Mouse (Mus musculus): ENCODE measurements around the gene Cdnf. TPM values are rescaled to one million over a fixed set of nuclear protein-coding genes. Genes with fewer than 3 reads are reported as not detected.

Gene Cdnf
- polyA plus RNA-seq, 1 experiment from 2014 or later: 0.30 TPM

GRCm38 (mm10) chr2:3499543-3499942 lies 13.3 kb upstream of the Cdnf start:
- no peak overlapping the region for H3K9ac ChIP-seq (ENCODE audit: low read length)
- no peak overlapping the region for H3K4me3 ChIP-seq (ENCODE audit: low read depth, low read length)
- no peaks in the 10 kb centered on the region for H3K4me1 ChIP-seq (ENCODE audit: control insufficient read depth, insufficient read depth, low read length)
- no peak overlapping the region for H3K27ac ChIP-seq (ENCODE audit: low read depth, low read length)
- H3K4me2 ChIP-seq (ENCODE audit: low read length): no peak overlapping the region
- H3K9me3 ChIP-seq (replicated peaks; ENCODE audit: control insufficient read depth, low read length): no peaks in the 10 kb centered on the region
- DNase-seq (ENCODE audit: low spot score) (no peak), ATAC-seq (no peak)
- H3K36me3 ChIP-seq (ENCODE audit: control insufficient read depth, insufficient read depth, low read length): peaks cover 70% of the 10 kb centered on the region
- WGBS: 92% methylated on average over 6 of the region's 6 CpGs
- no peaks in the 10 kb centered on the region for H3K27me3 ChIP-seq (replicated peaks; ENCODE audit: control insufficient read depth, insufficient read depth, low read length)

- H3K36me3 ChIP-seq (ENCODE audit: control insufficient read depth, insufficient read depth, low read length): peaks cover 70% of the 10 kb centered on the region
- H3K27ac ChIP-seq (ENCODE audit: low read depth, low read length): no peak overlapping the region
- DNase-seq (ENCODE audit: low spot score): no peak
- no peaks in the 10 kb centered on the region for H3K9me3 ChIP-seq (replicated peaks; ENCODE audit: control insufficient read depth, low read length)
- 95% methylated on average over 5 of the region's 5 CpGs for WGBS
- no peak overlapping the region for H3K4me2 ChIP-seq (ENCODE audit: low read length)
- H3K27me3 ChIP-seq (replicated peaks; ENCODE audit: control insufficient read depth, insufficient read depth, low read length): no peaks in the 10 kb centered on the region
- no peak overlapping the region for H3K9ac ChIP-seq (ENCODE audit: low read length)
- no peak overlapping the region for H3K4me3 ChIP-seq (ENCODE audit: low read depth, low read length)
- no peaks in the 10 kb centered on the region for H3K4me1 ChIP-seq (ENCODE audit: control insufficient read depth, insufficient read depth, low read length)
- ATAC-seq: no peak
Measured at GRCm38 (mm10) chr2:3500886-3501285, 11.9 kb upstream of the Cdnf start.

GRCm38 (mm10) chr2:3512076-3512475 lies 754 bp upstream of the Cdnf start:
- peak overlapping the region; percentile 92 for H3K9ac ChIP-seq (ENCODE audit: low read length)
- H3K4me2 ChIP-seq (ENCODE audit: low read length): peak overlapping the region; percentile 95
- peaks cover 36% of the 10 kb centered on the region for H3K36me3 ChIP-seq (ENCODE audit: control insufficient read depth, insufficient read depth, low read length)
- ATAC-seq: no peak
- H3K27me3 ChIP-seq (replicated peaks; ENCODE audit: control insufficient read depth, insufficient read depth, low read length): no peaks in the 10 kb centered on the region
- H3K9me3 ChIP-seq (replicated peaks; ENCODE audit: control insufficient read depth, low read length): no peaks in the 10 kb centered on the region
- H3K4me1 ChIP-seq (ENCODE audit: control insufficient read depth, insufficient read depth, low read length): peaks cover 13% of the 10 kb centered on the region
- under 1% methylated on average over 15 of the region's 15 CpGs for WGBS
- peak overlapping the region; percentile 78 for H3K4me3 ChIP-seq (ENCODE audit: low read depth, low read length)
- DNase-seq (ENCODE audit: low spot score): peak; percentile 28
- H3K27ac ChIP-seq (ENCODE audit: low read depth, low read length): peak overlapping the region; percentile 68

- Histone ChIP-seq H3K9ac (ENCODE audit: low read length) (no peak overlapping the region), H3K9me3 (replicated peaks; ENCODE audit: control insufficient read depth, low read length) (no peaks in the 10 kb centered on the region), H3K4me2 (ENCODE audit: low read length) (no peak overlapping the region), H3K4me1 (ENCODE audit: control insufficient read depth, insufficient read depth, low read length) (no peaks in the 10 kb centered on the region), H3K4me3 (ENCODE audit: low read depth, low read length) (no peak overlapping the region), H3K36me3 (ENCODE audit: control insufficient read depth, insufficient read depth, low read length) (no peaks in the 10 kb centered on the region), H3K27me3 (replicated peaks; ENCODE audit: control insufficient read depth, insufficient read depth, low read length) (no peaks in the 10 kb centered on the region), H3K27ac (ENCODE audit: low read depth, low read length) (no peak overlapping the region)
- DNase-seq (ENCODE audit: low spot score): no peak
- WGBS: 88% methylated on average over 4 of the region's 4 CpGs
- ATAC-seq: no peak
Measured at GRCm38 (mm10) chr2:3522558-3522957, 9.7 kb downstream of the Cdnf start.

- H3K4me3 ChIP-seq (ENCODE audit: low read depth, low read length): no peak overlapping the region
- H3K4me2 ChIP-seq (ENCODE audit: low read length): no peak overlapping the region
- H3K36me3 ChIP-seq (ENCODE audit: control insufficient read depth, insufficient read depth, low read length): no peaks in the 10 kb centered on the region
- no peak overlapping the region for H3K27ac ChIP-seq (ENCODE audit: low read depth, low read length)
- DNase-seq (ENCODE audit: low spot score) (no peak), ATAC-seq (no peak)
- H3K27me3 ChIP-seq (replicated peaks; ENCODE audit: control insufficient read depth, insufficient read depth, low read length): no peaks in the 10 kb centered on the region
- H3K4me1 ChIP-seq (ENCODE audit: control insufficient read depth, insufficient read depth, low read length): no peaks in the 10 kb centered on the region
- no peaks in the 10 kb centered on the region for H3K9me3 ChIP-seq (replicated peaks; ENCODE audit: control insufficient read depth, low read length)
- H3K9ac ChIP-seq (ENCODE audit: low read length): no peak overlapping the region
- WGBS: 87% methylated on average over 6 of the region's 6 CpGs
Measured at GRCm38 (mm10) chr2:3526288-3526687, 13.5 kb downstream of the Cdnf start.

GRCm38 (mm10) chr2:3541307-3542079 lies 28.7 kb downstream of the Cdnf start:
- Histone ChIP-seq H3K9ac (ENCODE audit: low read length) (no peak overlapping the region), H3K27ac (ENCODE audit: low read depth, low read length) (no peak overlapping the region), H3K36me3 (ENCODE audit: control insufficient read depth, insufficient read depth, low read length) (no peaks in the 10 kb centered on the region), H3K27me3 (replicated peaks; ENCODE audit: control insufficient read depth, insufficient read depth, low read length) (no peaks in the 10 kb centered on the region), H3K4me2 (ENCODE audit: low read length) (no peak overlapping the region), H3K4me3 (ENCODE audit: low read depth, low read length) (no peak overlapping the region), H3K9me3 (replicated peaks; ENCODE audit: control insufficient read depth, low read length) (no peaks in the 10 kb centered on the region), H3K4me1 (ENCODE audit: control insufficient read depth, insufficient read depth, low read length) (no peaks in the 10 kb centered on the region)
- ATAC-seq (no peak), DNase-seq (ENCODE audit: low spot score) (no peak)
- WGBS: 70% methylated on average over 9 of the region's 9 CpGs

- no peak overlapping the region for H3K4me3 ChIP-seq (ENCODE audit: low read depth, low read length)
- no peaks in the 10 kb centered on the region for H3K9me3 ChIP-seq (replicated peaks; ENCODE audit: control insufficient read depth, low read length)
- ATAC-seq (no peak), DNase-seq (ENCODE audit: low spot score) (no peak)
- no peak overlapping the region for H3K9ac ChIP-seq (ENCODE audit: low read length)
- H3K36me3 ChIP-seq (ENCODE audit: control insufficient read depth, insufficient read depth, low read length): no peaks in the 10 kb centered on the region
- WGBS: 75% methylated on average over 2 of the region's 2 CpGs
- no peak overlapping the region for H3K27ac ChIP-seq (ENCODE audit: low read depth, low read length)
- no peaks in the 10 kb centered on the region for H3K27me3 ChIP-seq (replicated peaks; ENCODE audit: control insufficient read depth, insufficient read depth, low read length)
- H3K4me1 ChIP-seq (ENCODE audit: control insufficient read depth, insufficient read depth, low read length): no peaks in the 10 kb centered on the region
- no peak overlapping the region for H3K4me2 ChIP-seq (ENCODE audit: low read length)
Measured at GRCm38 (mm10) chr2:3546055-3546454, 33.2 kb downstream of the Cdnf start.

GRCm38 (mm10) chr2:3546588-3546987 lies 33.8 kb downstream of the Cdnf start:
- H3K4me3 ChIP-seq (ENCODE audit: low read depth, low read length): no peak overlapping the region
- WGBS: under 1% methylated on average over 4 of the region's 4 CpGs

GRCm38 (mm10) chr2:3570186-3570585 lies 57.4 kb downstream of the Cdnf start, which contains the start of gene Fam107b:
TSS of gene Fam107b (plus strand) at chr2:3570488.
- Histone ChIP-seq H3K27me3 (replicated peaks; ENCODE audit: control insufficient read depth, insufficient read depth, low read length) (no peaks in the 10 kb centered on the region), H3K9me3 (replicated peaks; ENCODE audit: control insufficient read depth, low read length) (no peaks in the 10 kb centered on the region), H3K4me2 (ENCODE audit: low read length) (no peak within 1 kb of the TSS), H3K27ac (ENCODE audit: low read depth, low read length) (no peak within 1 kb of the TSS), H3K4me1 (ENCODE audit: control insufficient read depth, insufficient read depth, low read length) (no peaks in the 10 kb centered on the region), H3K4me3 (ENCODE audit: low read depth, low read length) (no peak within 1 kb of the TSS), H3K9ac (ENCODE audit: low read length) (no peak within 1 kb of the TSS), H3K36me3 (ENCODE audit: control insufficient read depth, insufficient read depth, low read length) (no peaks in the 10 kb centered on the region)
- 73% methylated on average over 12 of the region's 12 CpGs for WGBS
- no peak for DNase-seq (ENCODE audit: low spot score)
- no peak for ATAC-seq

More at GRCm38 (mm10) chr2:3546588-3546987, 33.8 kb downstream of the Cdnf start:
- H3K4me2 ChIP-seq (ENCODE audit: low read length): no peak overlapping the region
- no peak overlapping the region for H3K27ac ChIP-seq (ENCODE audit: low read depth, low read length)
- H3K9ac ChIP-seq (ENCODE audit: low read length): no peak overlapping the region
- H3K27me3 ChIP-seq (replicated peaks; ENCODE audit: control insufficient read depth, insufficient read depth, low read length): no peaks in the 10 kb centered on the region
- DNase-seq (ENCODE audit: low spot score): peak; percentile 82
- peak; percentile 40; the same call in 1 of the 2 replicates for ATAC-seq
- H3K4me1 ChIP-seq (ENCODE audit: control insufficient read depth, insufficient read depth, low read length): no peaks in the 10 kb centered on the region
- no peaks in the 10 kb centered on the region for H3K36me3 ChIP-seq (ENCODE audit: control insufficient read depth, insufficient read depth, low read length)
- H3K9me3 ChIP-seq (replicated peaks; ENCODE audit: control insufficient read depth, low read length): no peaks in the 10 kb centered on the region
